Mouse (Mus musculus): ENCODE data around the gene Pycr2. TPM values are rescaled to one million over a fixed set of nuclear protein-coding genes. Genes with fewer than 3 reads are reported as not detected.

Gene Pycr2
- polyA plus RNA-seq, 1 experiment from 2014 or later: 42.1 TPM

GRCm38 (mm10) chr1:180905307-180905706 is 1.2 kb downstream of the Pycr2 start:
- no peaks in the 10 kb centered on the region for H3K9me3 ChIP-seq (replicated peaks)
- peak overlapping the region; percentile 14; the same call in 1 of the 2 replicates for H3K4me3 ChIP-seq
- H3K4me2 ChIP-seq: peak overlapping the region; percentile 84
- H3K27ac ChIP-seq: no peak overlapping the region
- H3K36me3 ChIP-seq: peaks cover 24% of the 10 kb centered on the region
- no peaks in the 10 kb centered on the region for H3K27me3 ChIP-seq
- peaks cover 15% of the 10 kb centered on the region for H3K4me1 ChIP-seq (replicated peaks)
- ATAC-seq (replicated peaks; ENCODE audit: insufficient number of reproducible peaks, insufficient read depth, low FRiP score, low read depth): no peak
- H3K9ac ChIP-seq: no peak overlapping the region; the same call in 1 of the 2 replicates
- 66% methylated on average over 6 of the region's 6 CpGs for WGBS

DNA sequence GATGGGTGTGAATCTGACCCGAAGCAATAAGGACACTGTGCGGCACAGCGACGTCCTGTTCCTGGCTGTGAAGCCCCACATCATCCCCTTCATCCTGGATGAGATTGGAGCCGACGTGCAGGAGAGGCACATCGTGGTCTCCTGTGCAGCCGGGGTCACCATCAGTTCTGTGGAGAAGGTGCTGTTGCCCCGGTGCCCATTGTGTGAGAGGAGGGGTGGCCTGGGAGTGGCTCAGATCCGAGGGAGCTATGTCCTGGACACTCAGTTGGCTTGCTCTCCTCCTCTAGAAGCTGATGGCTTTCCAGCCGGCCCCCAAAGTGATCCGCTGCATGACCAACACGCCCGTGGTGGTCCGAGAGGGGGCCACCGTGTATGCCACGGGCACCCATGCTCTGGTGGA is 1.8 kb downstream of the Pycr2 start:
- no peak overlapping the region for H3K9ac ChIP-seq
- peaks cover 24% of the 10 kb centered on the region for H3K36me3 ChIP-seq
- H3K4me1 ChIP-seq (replicated peaks): peaks cover 15% of the 10 kb centered on the region
- no peaks in the 10 kb centered on the region for H3K9me3 ChIP-seq (replicated peaks)
- ATAC-seq (replicated peaks; ENCODE audit: insufficient number of reproducible peaks, insufficient read depth, low FRiP score, low read depth): no peak
- H3K4me3 ChIP-seq: no peak overlapping the region
- peak overlapping the region; percentile 84; the same call in 1 of the 2 replicates for H3K4me2 ChIP-seq
- 93% methylated on average over 17 of the region's 17 CpGs for WGBS
- no peak overlapping the region for H3K27ac ChIP-seq
- no peaks in the 10 kb centered on the region for H3K27me3 ChIP-seq

DNA sequence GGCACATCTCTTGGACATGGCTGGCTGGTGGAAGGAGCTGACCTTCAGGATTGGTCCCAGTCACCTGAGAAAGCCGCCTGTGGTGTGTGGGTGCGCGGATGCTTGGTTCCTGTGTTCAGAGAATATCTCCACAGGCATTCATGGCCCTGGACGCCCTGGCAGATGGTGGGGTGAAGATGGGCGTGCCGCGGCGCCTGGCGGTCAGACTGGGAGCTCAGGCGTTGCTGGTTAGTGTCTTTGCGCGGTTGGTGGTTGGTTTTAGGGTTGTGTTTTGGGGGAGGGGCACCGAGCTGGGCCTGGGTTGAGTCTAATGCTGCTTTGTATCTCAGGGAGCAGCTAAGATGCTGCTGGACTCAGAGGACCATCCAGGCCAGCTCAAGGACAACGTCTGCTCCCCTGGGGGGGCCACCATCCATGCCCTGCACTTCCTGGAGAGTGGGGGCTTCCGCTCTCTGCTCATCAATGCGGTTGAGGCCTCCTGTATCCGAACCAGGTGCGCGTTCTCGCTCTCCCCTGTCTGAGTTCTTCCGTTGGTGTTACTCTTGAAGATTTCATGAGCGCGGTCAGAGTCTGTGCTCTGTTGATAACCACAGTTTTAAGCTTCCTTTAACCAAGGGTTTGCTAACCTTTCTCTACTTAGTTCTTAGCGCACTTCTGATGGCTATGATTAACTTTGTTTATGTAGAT is 2.5 kb downstream of the Pycr2 start:
- Histone ChIP-seq H3K4me3 (no peak overlapping the region), H3K4me1 (replicated peaks) (peaks cover 17% of the 10 kb centered on the region), H3K9ac (no peak overlapping the region), H3K27ac (no peak overlapping the region), H3K27me3 (no peaks in the 10 kb centered on the region), H3K36me3 (peaks cover 24% of the 10 kb centered on the region), H3K4me2 (no peak overlapping the region), H3K9me3 (replicated peaks) (no peaks in the 10 kb centered on the region)
- WGBS: 90% methylated on average over 24 of the region's 24 CpGs
- ATAC-seq (replicated peaks; ENCODE audit: insufficient number of reproducible peaks, insufficient read depth, low FRiP score, low read depth): no peak

DNA sequence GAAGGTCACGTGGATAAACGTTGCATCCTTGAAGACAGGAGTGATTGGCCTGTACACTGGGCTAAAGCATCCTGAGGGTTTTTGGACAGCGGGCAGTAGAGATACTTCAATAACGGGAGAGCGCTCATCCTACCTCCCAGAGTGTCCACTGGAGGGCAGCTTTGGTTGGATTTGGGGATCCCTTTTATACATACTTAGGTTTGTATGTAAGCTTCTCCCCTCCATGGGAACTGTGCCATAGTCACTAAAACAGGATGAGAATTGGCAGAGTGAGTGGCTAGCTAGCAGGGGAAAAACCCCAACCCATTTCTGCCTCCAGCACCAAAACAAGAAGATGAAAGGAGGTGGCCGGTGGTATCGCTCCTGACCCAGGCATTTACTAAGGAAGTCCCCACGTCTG is 7.0 kb downstream of the Pycr2 start:
- no peaks in the 10 kb centered on the region for H3K9me3 ChIP-seq (replicated peaks)
- H3K4me2 ChIP-seq: peak overlapping the region; percentile 46
- no peaks in the 10 kb centered on the region for H3K27me3 ChIP-seq
- no peak overlapping the region for H3K27ac ChIP-seq
- H3K36me3 ChIP-seq: peaks cover 22% of the 10 kb centered on the region
- H3K4me3 ChIP-seq: no peak overlapping the region
- 34% methylated on average over 8 of the region's 8 CpGs for WGBS
- no peak; the same call in 1 of the 2 replicates for ATAC-seq (replicated peaks; ENCODE audit: insufficient number of reproducible peaks, insufficient read depth, low FRiP score, low read depth)
- peaks cover 15% of the 10 kb centered on the region for H3K4me1 ChIP-seq (replicated peaks)
- H3K9ac ChIP-seq: no peak overlapping the region

DNA sequence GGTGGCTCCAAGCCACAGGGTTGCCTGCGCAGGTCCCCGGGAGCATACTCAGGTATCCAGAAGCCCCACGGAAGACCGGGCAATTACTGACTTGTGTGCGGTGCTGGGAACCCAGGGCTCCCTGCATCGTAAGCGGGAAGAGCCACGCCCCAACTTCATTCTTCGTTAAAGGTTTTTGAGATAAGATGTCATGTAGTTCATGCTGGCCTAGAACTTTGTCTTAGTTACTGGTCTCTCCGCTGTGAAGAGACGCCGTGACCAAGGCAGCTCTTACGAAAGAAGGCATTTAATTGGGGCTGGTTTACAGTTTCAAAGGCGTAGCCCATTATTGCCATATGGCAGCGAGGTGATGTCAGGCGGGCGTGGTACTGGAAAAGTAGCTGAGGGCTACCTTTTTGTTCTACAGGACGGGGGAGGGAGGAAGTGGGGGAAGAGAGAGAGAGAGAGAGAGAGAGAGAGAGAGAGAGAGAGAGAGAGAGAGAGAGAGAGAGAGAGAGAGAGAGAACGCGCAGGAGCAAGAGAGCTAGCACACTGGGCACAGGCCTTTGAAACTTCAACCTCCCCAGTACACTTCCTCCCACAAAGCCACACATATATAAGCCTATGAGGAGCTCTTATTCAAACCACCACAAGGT is 7.7 kb downstream of the Pycr2 start:
- H3K9ac ChIP-seq: no peak overlapping the region
- H3K36me3 ChIP-seq: peaks cover 17% of the 10 kb centered on the region
- peaks cover 15% of the 10 kb centered on the region for H3K4me1 ChIP-seq (replicated peaks)
- no peak overlapping the region for H3K27ac ChIP-seq
- H3K4me2 ChIP-seq: peak overlapping the region; percentile 46
- H3K9me3 ChIP-seq (replicated peaks): no peaks in the 10 kb centered on the region
- no peak for ATAC-seq (replicated peaks; ENCODE audit: insufficient number of reproducible peaks, insufficient read depth, low FRiP score, low read depth)
- 43% methylated on average over 20 of the region's 20 CpGs for WGBS
- H3K27me3 ChIP-seq: no peaks in the 10 kb centered on the region
- H3K4me3 ChIP-seq: peak overlapping the region; percentile 2; the same call in 1 of the 2 replicates

DNA sequence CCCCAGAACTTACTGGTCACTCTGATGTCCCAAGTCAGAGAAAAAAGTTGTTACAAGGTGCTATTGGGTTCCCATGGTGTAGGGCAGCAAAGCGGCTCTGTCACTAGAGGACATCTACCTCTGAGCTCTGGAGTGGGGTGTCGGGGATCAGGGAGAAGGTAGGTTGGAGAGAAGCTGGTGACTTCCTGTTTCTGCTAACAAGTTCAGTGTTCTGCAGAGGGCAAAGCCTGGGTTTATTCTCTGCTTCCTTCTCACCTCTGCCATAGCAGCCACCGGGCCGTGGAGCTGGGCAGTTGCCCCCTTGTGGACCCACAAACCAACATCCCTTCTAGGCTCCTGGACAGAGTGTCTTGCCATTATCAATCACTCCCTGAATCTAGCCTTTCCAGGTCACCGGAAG is 8.7 kb downstream of the Pycr2 start:
- Histone ChIP-seq H3K9me3 (replicated peaks) (no peaks in the 10 kb centered on the region), H3K27ac (no peak overlapping the region), H3K4me1 (replicated peaks) (peaks cover 15% of the 10 kb centered on the region), H3K9ac (no peak overlapping the region), H3K36me3 (peaks cover 7% of the 10 kb centered on the region), H3K4me2 (no peak overlapping the region), H3K27me3 (no peaks in the 10 kb centered on the region), H3K4me3 (no peak overlapping the region)
- no peak for ATAC-seq (replicated peaks; ENCODE audit: insufficient number of reproducible peaks, insufficient read depth, low FRiP score, low read depth)
- WGBS: 77% methylated on average over 5 of the region's 5 CpGs

DNA sequence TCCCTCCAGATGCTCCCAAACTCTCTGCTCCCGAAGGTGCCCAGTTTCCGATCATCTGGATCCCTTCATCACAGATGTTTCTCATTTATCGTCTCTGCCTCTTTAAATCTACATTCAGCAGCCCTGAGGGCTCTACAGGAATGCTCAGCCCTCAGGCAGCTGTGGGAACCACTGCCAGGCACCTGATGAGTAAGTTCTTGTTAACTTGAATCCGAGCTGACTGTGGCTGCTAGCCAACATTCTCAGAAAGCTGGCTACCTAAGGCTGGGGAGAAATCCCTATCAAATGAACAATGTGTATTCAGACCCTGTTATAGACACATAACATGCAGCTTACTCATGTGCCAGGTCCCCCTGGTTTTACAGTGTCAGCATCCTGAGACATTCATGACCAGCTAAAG is 9.7 kb downstream of the Pycr2 start:
- 0 out of 2 replicates have a peak, but pooled peaks have one; percentile 56 for ATAC-seq (replicated peaks; ENCODE audit: insufficient number of reproducible peaks, insufficient read depth, low FRiP score, low read depth)
- Histone ChIP-seq H3K4me2 (no peak overlapping the region), H3K4me3 (no peak overlapping the region), H3K9me3 (replicated peaks) (no peaks in the 10 kb centered on the region), H3K27me3 (no peaks in the 10 kb centered on the region), H3K36me3 (no peaks in the 10 kb centered on the region), H3K27ac (peak overlapping the region; percentile 30; the same call in 1 of the 2 replicates), H3K9ac (no peak overlapping the region), H3K4me1 (replicated peaks) (peaks cover 15% of the 10 kb centered on the region)
- 30% methylated on average over 4 of the region's 4 CpGs for WGBS

- H3K27ac ChIP-seq: no peak overlapping the region
- 77% methylated on average over 11 of the region's 11 CpGs for WGBS
- no peaks in the 10 kb centered on the region for H3K9me3 ChIP-seq (replicated peaks)
- H3K4me3 ChIP-seq: no peak overlapping the region
- H3K4me1 ChIP-seq (replicated peaks): peaks cover 15% of the 10 kb centered on the region
- no peak for ATAC-seq (replicated peaks; ENCODE audit: insufficient number of reproducible peaks, insufficient read depth, low FRiP score, low read depth)
- H3K4me2 ChIP-seq: no peak overlapping the region
- H3K36me3 ChIP-seq: no peaks in the 10 kb centered on the region
- no peak overlapping the region for H3K9ac ChIP-seq
- no peaks in the 10 kb centered on the region for H3K27me3 ChIP-seq
These were observed 12.3 kb downstream of the Pycr2 start for GRCm38 (mm10) chr1:180916425-180916824.

DNA sequence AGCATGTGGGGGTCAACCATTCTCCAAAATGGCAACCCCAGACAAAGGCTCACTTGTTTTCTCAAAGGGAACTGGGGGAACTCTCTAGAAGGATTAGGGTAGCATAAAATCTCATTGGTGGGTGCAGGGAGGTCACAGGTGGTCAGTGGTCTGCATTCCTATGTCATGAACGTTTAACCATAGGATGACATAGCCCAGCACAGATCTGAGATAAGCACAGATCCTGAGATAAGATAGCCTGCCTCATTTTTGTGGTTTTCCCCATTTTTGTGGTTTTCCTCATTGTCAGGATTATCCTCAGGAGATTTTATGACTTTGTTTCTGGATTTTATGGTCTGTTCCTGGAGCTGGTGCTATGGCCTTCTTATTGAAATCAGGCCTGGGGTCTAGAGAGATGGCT is 13.0 kb downstream of the Pycr2 start:
- no peaks in the 10 kb centered on the region for H3K36me3 ChIP-seq

GRCm38 (mm10) chr1:180919686-180920085 is 15.6 kb downstream of the Pycr2 start:
- 32% methylated on average over 8 of the region's 8 CpGs for WGBS
- Histone ChIP-seq H3K9ac (no peak overlapping the region), H3K4me3 (no peak overlapping the region), H3K27me3 (no peaks in the 10 kb centered on the region), H3K36me3 (no peaks in the 10 kb centered on the region), H3K9me3 (replicated peaks) (no peaks in the 10 kb centered on the region), H3K4me2 (no peak overlapping the region), H3K27ac (no peak overlapping the region), H3K4me1 (replicated peaks) (no peaks in the 10 kb centered on the region)
- ATAC-seq (replicated peaks; ENCODE audit: insufficient number of reproducible peaks, insufficient read depth, low FRiP score, low read depth): no peak

More for the DNA sequence above, 13.0 kb downstream of the Pycr2 start:
- no peaks in the 10 kb centered on the region for H3K27me3 ChIP-seq
- H3K9me3 ChIP-seq (replicated peaks): no peaks in the 10 kb centered on the region
- H3K4me2 ChIP-seq: no peak overlapping the region
- 58% methylated on average over 1 of the region's 1 CpGs for WGBS
- no peak for ATAC-seq (replicated peaks; ENCODE audit: insufficient number of reproducible peaks, insufficient read depth, low FRiP score, low read depth)
- no peak overlapping the region for H3K4me3 ChIP-seq
- peaks cover 13% of the 10 kb centered on the region for H3K4me1 ChIP-seq (replicated peaks)
- no peak overlapping the region for H3K27ac ChIP-seq
- H3K9ac ChIP-seq: no peak overlapping the region

DNA sequence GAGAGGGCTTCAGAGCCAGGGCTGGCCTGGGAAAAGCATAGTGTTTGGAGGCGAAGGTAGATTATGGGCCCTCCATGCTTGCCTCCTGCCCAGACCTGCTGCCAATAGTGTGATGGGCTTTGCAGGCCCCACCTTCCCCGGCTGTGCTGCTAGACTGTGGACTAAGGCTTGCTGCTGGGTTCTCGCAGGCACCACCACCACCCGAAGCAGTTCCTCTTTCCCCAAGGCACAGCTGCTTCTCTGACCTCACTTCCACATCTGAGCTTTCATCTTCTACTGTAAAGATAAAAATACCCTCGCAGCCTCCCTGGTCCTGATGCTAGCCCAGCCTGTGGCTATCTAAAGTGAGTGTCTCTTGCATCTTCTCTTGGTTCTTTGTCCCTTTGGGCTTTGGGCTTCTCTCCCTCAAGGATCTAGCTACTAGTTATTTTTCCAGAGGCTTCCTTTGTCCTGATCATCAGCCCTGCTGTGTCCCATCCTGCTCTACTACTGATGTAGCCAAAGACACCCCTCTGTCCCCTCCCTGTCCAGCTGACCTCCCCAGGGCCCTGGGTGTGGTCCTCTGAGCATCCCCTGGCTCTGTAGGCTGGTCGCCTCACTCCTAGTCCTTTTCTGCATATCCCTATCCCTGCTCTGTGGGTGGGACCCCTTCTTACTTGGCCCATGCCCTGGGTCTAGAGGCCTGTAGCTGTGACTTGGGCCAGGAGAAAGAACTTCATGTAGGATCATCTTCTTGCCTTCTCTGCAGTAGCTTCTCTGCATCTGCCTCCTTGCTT is 18.4 kb downstream of the Pycr2 start:
- Histone ChIP-seq H3K9me3 (replicated peaks) (no peaks in the 10 kb centered on the region), H3K4me1 (replicated peaks) (no peaks in the 10 kb centered on the region), H3K27ac (no peak overlapping the region), H3K4me2 (no peak overlapping the region), H3K9ac (no peak overlapping the region), H3K4me3 (no peak overlapping the region), H3K27me3 (no peaks in the 10 kb centered on the region), H3K36me3 (no peaks in the 10 kb centered on the region)
- 58% methylated on average over 6 of the region's 6 CpGs for WGBS
- ATAC-seq (replicated peaks; ENCODE audit: insufficient number of reproducible peaks, insufficient read depth, low FRiP score, low read depth): no peak

Measured in heart, embryonic 15.5 days (tissue).